In genomic region chr9:57767231-57767630, GRCm38 (mm10) we compare ENCODE assay signal across 21 mouse cellular contexts. TPM values are rescaled to one million over a fixed set of nuclear protein-coding genes. Genes with fewer than 3 reads are reported as not detected.
A peak's percentile ranks its signal among the peaks of the same experiment; 100 is the strongest.
DNase-seq lines count a peak whose midpoint lies in the region; ATAC-seq and TF ChIP-seq lines count a peak whose summit lies in the region.
"Had no signal": no experiment of that assay in that cellular context is flagged by ENCODE, and none has a peak within 500 bp of the region (broad histone marks: within the 10 kb centered on the region; RNA-seq: fewer than 3 reads in every experiment).

No protein-coding gene starts in this region.

- no peak for ATAC-seq in forebrain, embryonic 15.5 days (replicated peaks)
- ATAC-seq in heart, embryonic 14.5 days (ENCODE audit: insufficient number of reproducible peaks, insufficient read depth, low FRiP score, low read depth), result no peak
- no peak for ATAC-seq in liver, postnatal 0 days
- no peak for ATAC-seq in liver, embryonic 15.5 days (ENCODE audit: insufficient read depth)

- H3K4me2 ChIP-seq in forebrain, embryonic 15.5 days (replicated peaks), result no peak overlapping the region
- peak overlapping the region; percentile 97 for H3K4me2 ChIP-seq in heart, embryonic 14.5 days (ENCODE audit: low read length)
- no peak overlapping the region; the same call in 1 of the 2 replicates for H3K4me2 ChIP-seq in liver, postnatal 0 days (ENCODE audit: low read depth, low read length)
- no peak overlapping the region for H3K4me2 ChIP-seq in liver, embryonic 15.5 days

- H3K27ac ChIP-seq in forebrain, embryonic 10.5 days, result no peak overlapping the region
- no peak overlapping the region for H3K27ac ChIP-seq in forebrain, embryonic 15.5 days (replicated peaks)
- H3K27ac ChIP-seq in heart, embryonic 14.5 days (replicated peaks in 1 of 2; ENCODE audit: control insufficient read depth in 1 of 2, insufficient read depth in 1 of 2, low read depth in 2 of 2, low read length in 2 of 2), result peak overlapping the region; percentile 38 to 58
- no peak overlapping the region for H3K27ac ChIP-seq in liver, adult 2 months (replicated peaks; ENCODE audit: insufficient read depth, low read depth, low read length)
- no peak overlapping the region; the same call in 1 of the 2 replicates for H3K27ac ChIP-seq in liver, postnatal 0 days (ENCODE audit: low read depth)
- H3K27ac ChIP-seq in liver, embryonic 15.5 days (replicated peaks), result peak overlapping the region; percentile 99
- H3K27ac ChIP-seq: embryonic facial prominence, embryonic 10.5 days; forebrain, embryonic 12.5 days had no signal

- no peak for TF ChIP-seq POLR2A in liver, adult 2 months (IDR thresholded peaks at IDR 0.05; ENCODE audit: extremely low read depth, insufficient read depth, low read length)

- H3K9me3 ChIP-seq in forebrain, embryonic 10.5 days, result no peaks in the 10 kb centered on the region
- H3K9me3 ChIP-seq in forebrain, embryonic 15.5 days, result no peaks in the 10 kb centered on the region
- no peaks in the 10 kb centered on the region for H3K9me3 ChIP-seq in heart, embryonic 14.5 days (ENCODE audit: control insufficient read depth, low read length)
- no peaks in the 10 kb centered on the region for H3K9me3 ChIP-seq in liver, postnatal 0 days (ENCODE audit: low read length)
- no peaks in the 10 kb centered on the region for H3K9me3 ChIP-seq in liver, embryonic 15.5 days (replicated peaks)
- H3K9me3 ChIP-seq: embryonic facial prominence, embryonic 10.5 days; forebrain, embryonic 12.5 days; neural tube, embryonic 13.5 days had no signal

- peak overlapping the region; percentile 1; the same call in 1 of the 2 replicates for H3K4me3 ChIP-seq in forebrain, embryonic 10.5 days
- no peak overlapping the region for H3K4me3 ChIP-seq in forebrain, embryonic 15.5 days
- H3K4me3 ChIP-seq in heart, embryonic 14.5 days (ENCODE audit: control insufficient read depth in 1 of 2, insufficient read depth in 1 of 2, low read depth in 1 of 2, low read length in 2 of 2), result no peak overlapping the region
- no peak overlapping the region for H3K4me3 ChIP-seq in liver, adult 2 months (ENCODE audit: insufficient read depth, low read depth, low read length)
- no peak overlapping the region for H3K4me3 ChIP-seq in liver, postnatal 0 days (ENCODE audit: low read depth, low read length)
- H3K4me3 ChIP-seq in liver, embryonic 15.5 days (replicated peaks), result no peak overlapping the region
- H3K4me3 ChIP-seq: forebrain, embryonic 12.5 days; neural tube, embryonic 13.5 days had no signal

- WGBS in forebrain, embryonic 10.5 days, result 92% methylated on average over 4 of the region's 4 CpGs
- 91% methylated on average over 4 of the region's 4 CpGs for whole genome bisulfite sequencing in forebrain, embryonic 15.5 days
- 69% methylated on average over 4 of the region's 4 CpGs for WGBS in heart, embryonic 14.5 days
- WGBS in liver, adult 2 months, result 64% methylated on average over 4 of the region's 4 CpGs
- WGBS in liver, postnatal 0 days (ENCODE audit: insufficient replicate concordance), result 86% methylated on average over 4 of the region's 4 CpGs
- 82% methylated on average over 4 of the region's 4 CpGs for WGBS in liver, embryonic 15.5 days (ENCODE audit: insufficient replicate concordance)

- no peak for TF ChIP-seq CTCF in liver, adult 2 months (IDR thresholded peaks at IDR 0.05; ENCODE audit: low read depth, low read length)
- no peak for TF ChIP-seq CTCF in liver, postnatal 0 days (IDR thresholded peaks at IDR 0.05; ENCODE audit: low read depth)

- intact Hi-C loops in heart, postnatal 25 days (cut with DNase I), result loop anchor here (2.0 kb wide), 1 partner anchor 66 kb away; no protein-coding TSS in a partner anchor

- no peak overlapping the region for H3K9ac ChIP-seq in forebrain, embryonic 15.5 days (replicated peaks)
- peak overlapping the region; percentile 25; the same call in 1 of the 2 replicates for H3K9ac ChIP-seq in heart, embryonic 14.5 days (ENCODE audit: low read length)
- H3K9ac ChIP-seq in liver, adult 2 months (ENCODE audit: low read depth, low read length), result no peak overlapping the region
- H3K9ac ChIP-seq in liver, postnatal 0 days (replicated peaks), result no peak overlapping the region
- peak overlapping the region; percentile 2; the same call in 1 of the 2 replicates for H3K9ac ChIP-seq in liver, embryonic 15.5 days
- H3K9ac ChIP-seq: neural tube, embryonic 13.5 days had no signal

- H3K36me3 ChIP-seq in forebrain, embryonic 10.5 days (replicated peaks), result 0 out of 2 replicates have a peak, but pooled peaks cover 2% of the 10 kb centered on the region
- no peaks in the 10 kb centered on the region for H3K36me3 ChIP-seq in forebrain, embryonic 15.5 days
- no peaks in the 10 kb centered on the region for H3K36me3 ChIP-seq in heart, embryonic 14.5 days (ENCODE audit: control insufficient read depth, insufficient read depth, low read length)
- no peaks in the 10 kb centered on the region for H3K36me3 ChIP-seq in liver, adult 2 months (ENCODE audit: control insufficient read depth, insufficient read depth, low read length)
- H3K36me3 ChIP-seq in liver, postnatal 0 days (replicated peaks; ENCODE audit: insufficient read depth, low read length), result peaks cover 2% of the 10 kb centered on the region; the same call in 1 of the 2 replicates
- 0 out of 2 replicates have a peak, but pooled peaks cover 6% of the 10 kb centered on the region for H3K36me3 ChIP-seq in liver, embryonic 15.5 days (replicated peaks)
- H3K36me3 ChIP-seq: embryonic facial prominence, embryonic 10.5 days; forebrain, embryonic 12.5 days; neural tube, embryonic 13.5 days had no signal

- H3K27me3 ChIP-seq in forebrain, embryonic 10.5 days (ENCODE audit: poor library complexity, severe bottlenecking), result 0 out of 2 replicates have a peak, but pooled peaks cover 7% of the 10 kb centered on the region
- H3K27me3 ChIP-seq in forebrain, embryonic 15.5 days, result no peaks in the 10 kb centered on the region
- no peaks in the 10 kb centered on the region for H3K27me3 ChIP-seq in heart, embryonic 14.5 days (ENCODE audit: control insufficient read depth, insufficient read depth, low read length)
- no peaks in the 10 kb centered on the region for H3K27me3 ChIP-seq in liver, adult 2 months (ENCODE audit: control insufficient read depth, insufficient read depth, low read length)
- H3K27me3 ChIP-seq in liver, postnatal 0 days (ENCODE audit: insufficient read depth, low read length), result no peaks in the 10 kb centered on the region
- 0 out of 2 replicates have a peak, but pooled peaks cover 4% of the 10 kb centered on the region for H3K27me3 ChIP-seq in liver, embryonic 15.5 days
- H3K27me3 ChIP-seq: neural tube, embryonic 13.5 days had no signal

- peaks cover 41% of the 10 kb centered on the region for H3K4me1 ChIP-seq in forebrain, embryonic 10.5 days
- H3K4me1 ChIP-seq in forebrain, embryonic 15.5 days, result peaks cover 28% of the 10 kb centered on the region
- peaks cover 45 to 61% of the 10 kb centered on the region in 2 experiments for H3K4me1 ChIP-seq in heart, embryonic 14.5 days (ENCODE audit: control insufficient read depth in 2 of 2, insufficient read depth in 2 of 2, low read length in 2 of 2)
- peaks cover 16% of the 10 kb centered on the region for H3K4me1 ChIP-seq in liver, adult 2 months (ENCODE audit: control insufficient read depth, insufficient read depth, low read length)
- H3K4me1 ChIP-seq in liver, postnatal 0 days (ENCODE audit: insufficient read depth), result peaks cover 62% of the 10 kb centered on the region
- peaks cover 78% of the 10 kb centered on the region for H3K4me1 ChIP-seq in liver, embryonic 15.5 days (replicated peaks)

- DNase-seq in forebrain, embryonic 10.5 days (ENCODE audit: extremely low spot score, low spot score), result no peak
- DNase-seq in heart, postnatal 25 days (ENCODE audit: low spot score), result no peak
- DNase-seq in liver, adult 2 months (ENCODE audit: extremely low read depth, low read depth, low spot score), result peak; percentile 42
- no peak for DNase-seq in liver, postnatal 0 days
- DNase-seq in urinary bladder, postnatal 36 days (ENCODE audit: low spot score in 2 of 2), result no peak
- DNase-seq: adrenal gland, adult 2 months; cerebellum, adult 2 months; cerebellum, postnatal 36 days; gastrocnemius, postnatal 14 days; kidney, adult 8-10 months; kidney, postnatal 25 days; left cerebral cortex, postnatal 4 days; lung, adult 18-20 months; lung, postnatal 14 days; midbrain, embryonic 14.5 days had no signal

- peaks cover 7% of the 10 kb centered on the region; the same call in 1 of the 2 replicates for H3K79me2 ChIP-seq in liver, adult 2 months (ENCODE audit: control insufficient read depth, insufficient read depth, low read length)

- TF ChIP-seq EP300 in liver, postnatal 0 days (IDR thresholded peaks at IDR 0.05; ENCODE audit: low read depth), result no peak

RNA-seq across cellular contexts. Expression of gene Clk3, which starts 1.6 kb away (rescaled TPM):
- polyA plus RNA-seq in forebrain, embryonic 10.5 days (2016; fragmentation: Nextera tagmentation; extraction: Ambion mirVana), result 92.5 and 95.1 TPM in 2 replicates
- polyA plus RNA-seq in forebrain, embryonic 15.5 days (2015; fragmentation: Nextera tagmentation; extraction: Ambion mirVana), result 88.6 and 93.0 TPM in 2 replicates
- polyA plus RNA-seq in heart, embryonic 14.5 days (2014; fragmentation: Nextera tagmentation; extraction: Ambion mirVana), result 46.3 and 53.2 TPM in 2 replicates
- 10 to 100 TPM; 27.6 to 29.2 TPM for total RNA-seq in heart, postnatal 25 days (2021)
- 32.5 and 55.3 TPM in 2 replicates for total RNA-seq in liver, adult 2 months (2014; rRNA removed)
- polyA plus RNA-seq in liver, adult 2 months (2012; rRNA removed), result 45.8 and 48.1 TPM in 2 replicates
- 40.2 and 40.4 TPM in 2 replicates for polyA plus RNA-seq in liver, postnatal 0 days (2015; fragmentation: Nextera tagmentation; extraction: Ambion mirVana)
- polyA plus RNA-seq in liver, embryonic 15.5 days (2015; fragmentation: Nextera tagmentation; extraction: Ambion mirVana), result 105 and 129 TPM in 2 replicates

RNA-seq across cellular contexts. Expression of gene Edc3, which starts 58.9 kb away (rescaled TPM):
- polyA plus RNA-seq in forebrain, embryonic 10.5 days (2016; fragmentation: Nextera tagmentation; extraction: Ambion mirVana), result 42.8 and 43.9 TPM in 2 replicates
- polyA plus RNA-seq in forebrain, embryonic 15.5 days (2015; fragmentation: Nextera tagmentation; extraction: Ambion mirVana), result 36.4 and 37.1 TPM in 2 replicates
- 11.0 and 12.6 TPM in 2 replicates for polyA plus RNA-seq in heart, embryonic 14.5 days (2014; fragmentation: Nextera tagmentation; extraction: Ambion mirVana)
- total RNA-seq in heart, postnatal 25 days (2021), result 1 to 10 TPM; 4.9 to 7.0 TPM
- total RNA-seq in liver, adult 2 months (2014; rRNA removed), result 5.7 and 6.4 TPM in 2 replicates
- polyA plus RNA-seq in liver, adult 2 months (2012; rRNA removed), result 6.6 TPM in 2 replicates
- polyA plus RNA-seq in liver, postnatal 0 days (2015; fragmentation: Nextera tagmentation; extraction: Ambion mirVana), result 9.9 and 13.2 TPM in 2 replicates
- polyA plus RNA-seq in liver, embryonic 15.5 days (2015; fragmentation: Nextera tagmentation; extraction: Ambion mirVana), result 13.8 and 16.2 TPM in 2 replicates

Comparison
In these comparisons a context has a peak if more than half of its experiments do, and no peak if none do; other contexts are left out.
1. H3K27ac ChIP-seq: peak in heart, embryonic 14.5 days (2 of 2) and liver, embryonic 15.5 days (single experiment); none in forebrain, embryonic 10.5 days (single experiment), forebrain, embryonic 15.5 days (single experiment), liver, adult 2 months (single experiment) and liver, postnatal 0 days (single experiment).
2. H3K9ac ChIP-seq: peak in heart, embryonic 14.5 days (single experiment) and liver, embryonic 15.5 days (single experiment); none in forebrain, embryonic 15.5 days (single experiment), liver, adult 2 months (single experiment) and liver, postnatal 0 days (single experiment).